Comparison of ENCODE assay signal across 18 mouse cellular contexts in genomic region chr5:150229776-150230175, GRCm38 (mm10).
DNase-seq lines count a peak whose midpoint lies in the region; ATAC-seq and TF ChIP-seq lines count a peak whose summit lies in the region.
"Had no signal": no experiment of that assay in that cellular context is flagged by ENCODE, and none has a peak within 500 bp of the region (broad histone marks: within the 10 kb centered on the region; RNA-seq: fewer than 3 reads in every experiment).

No protein-coding gene starts in this region.

- no peak for ATAC-seq in kidney, postnatal 0 days (replicated peaks; ENCODE audit: low FRiP score, low read depth)
- ATAC-seq in stomach, postnatal 0 days (ENCODE audit: low FRiP score, low TSS enrichment) = no peak
- no peak for ATAC-seq in forebrain, embryonic 15.5 days (replicated peaks)

- H3K4me1 ChIP-seq in kidney, postnatal 0 days (replicated peaks; ENCODE audit: insufficient read depth, low read length) = no peaks in the 10 kb centered on the region
- H3K4me1 ChIP-seq in stomach, postnatal 0 days (replicated peaks; ENCODE audit: control insufficient read depth, insufficient read depth) = no peaks in the 10 kb centered on the region
- H3K4me1 ChIP-seq in forebrain, embryonic 15.5 days = no peaks in the 10 kb centered on the region

- no peak for TF ChIP-seq EP300 in stomach, postnatal 0 days (optimal IDR thresholded peaks at IDR 0.05)

- TF ChIP-seq CTCF in kidney, postnatal 0 days (IDR thresholded peaks at IDR 0.05; ENCODE audit: low read depth) = peak; percentile 45; the same call in 1 of the 2 replicates
- peak; percentile 52 for TF ChIP-seq CTCF in stomach, postnatal 0 days (IDR thresholded peaks at IDR 0.05; ENCODE audit: low read depth)

- no peak overlapping the region for H3K4me3 ChIP-seq in kidney, postnatal 0 days (replicated peaks; ENCODE audit: low read depth, low read length)
- no peak overlapping the region for H3K4me3 ChIP-seq in stomach, postnatal 0 days (ENCODE audit: low read depth, low read length)
- no peak overlapping the region for H3K4me3 ChIP-seq in forebrain, embryonic 15.5 days
- H3K4me3 ChIP-seq: erythroblast, embryonic 14.5 days; stomach, embryonic 15.5 days had no signal

- no peak overlapping the region for H3K4me2 ChIP-seq in kidney, postnatal 0 days (ENCODE audit: low read length)
- H3K4me2 ChIP-seq in stomach, postnatal 0 days (replicated peaks; ENCODE audit: low read depth) = no peak overlapping the region
- no peak overlapping the region for H3K4me2 ChIP-seq in forebrain, embryonic 15.5 days (replicated peaks)
- H3K4me2 ChIP-seq: stomach, embryonic 15.5 days had no signal

- H3K27ac ChIP-seq in kidney, postnatal 0 days = no peak overlapping the region
- no peak overlapping the region for H3K27ac ChIP-seq in stomach, postnatal 0 days (replicated peaks)
- H3K27ac ChIP-seq in forebrain, embryonic 15.5 days (replicated peaks) = no peak overlapping the region
- H3K27ac ChIP-seq: stomach, embryonic 15.5 days had no signal

- H3K9me3 ChIP-seq in kidney, postnatal 0 days (replicated peaks; ENCODE audit: low read length) = no peaks in the 10 kb centered on the region
- no peaks in the 10 kb centered on the region for H3K9me3 ChIP-seq in stomach, postnatal 0 days (ENCODE audit: control insufficient read depth, low read length)
- H3K9me3 ChIP-seq in forebrain, embryonic 15.5 days = no peaks in the 10 kb centered on the region
- H3K9me3 ChIP-seq: stomach, embryonic 15.5 days had no signal

- H3K27me3 ChIP-seq in kidney, postnatal 0 days (ENCODE audit: insufficient read depth, low read length) = no peaks in the 10 kb centered on the region
- no peaks in the 10 kb centered on the region for H3K27me3 ChIP-seq in stomach, postnatal 0 days (ENCODE audit: control insufficient read depth, insufficient read depth, low read length)
- H3K27me3 ChIP-seq in forebrain, embryonic 15.5 days = no peaks in the 10 kb centered on the region
- H3K27me3 ChIP-seq: stomach, embryonic 15.5 days had no signal

- no peak for DNase-seq in kidney, postnatal 0 days (ENCODE audit: low spot score)
- DNase-seq in kidney, postnatal 10 days = no peak
- peak; percentile 21 for DNase-seq in thymus, postnatal 4 days
- DNase-seq in thymus, adult 18-20 months = no peak
- peak; percentile 77 for DNase-seq in R1 (ENCODE audit: low read depth, low spot score)
- no peak for DNase-seq in stomach, postnatal 0 days (ENCODE audit: low spot score)
- no peak for DNase-seq in kidney, postnatal 14 days
- DNase-seq: adrenal gland, postnatal 10 days; cerebellum, adult 18-20 months; heart, adult 18-20 months; heart, postnatal 14 days; kidney, adult 18-20 months; layer of hippocampus, adult 9-11 months; left cerebral cortex, postnatal 4 days; right cerebral cortex, postnatal 4 days had no signal

- no peaks in the 10 kb centered on the region for H3K36me3 ChIP-seq in kidney, postnatal 0 days (ENCODE audit: insufficient read depth, low read length)
- H3K36me3 ChIP-seq in stomach, postnatal 0 days (ENCODE audit: control insufficient read depth, insufficient read depth, low read length) = no peaks in the 10 kb centered on the region
- no peaks in the 10 kb centered on the region for H3K36me3 ChIP-seq in forebrain, embryonic 15.5 days
- H3K36me3 ChIP-seq: stomach, embryonic 15.5 days had no signal

- WGBS in kidney, postnatal 0 days = 92% methylated on average over 4 of the region's 4 CpGs
- WGBS in stomach, postnatal 0 days = 95% methylated on average over 4 of the region's 4 CpGs
- WGBS in forebrain, embryonic 15.5 days = 88% methylated on average over 4 of the region's 4 CpGs

- H3K9ac ChIP-seq in kidney, postnatal 0 days (ENCODE audit: low read depth, low read length) = no peak overlapping the region
- no peak overlapping the region for H3K9ac ChIP-seq in stomach, postnatal 0 days (ENCODE audit: low read length)
- no peak overlapping the region for H3K9ac ChIP-seq in forebrain, embryonic 15.5 days (replicated peaks)
- H3K9ac ChIP-seq: stomach, embryonic 15.5 days had no signal

Comparison
In these comparisons a context has a peak if more than half of its experiments do, and no peak if none do; other contexts are left out.
1. DNase-seq: peak in thymus, postnatal 4 days (single experiment) and R1 (single experiment); none in kidney, postnatal 0 days (single experiment), kidney, postnatal 10 days (single experiment), thymus, adult 18-20 months (0 of 2), stomach, postnatal 0 days (single experiment) and kidney, postnatal 14 days (single experiment).